Mouse (Mus musculus) C2C12 (cell line): Measurements from ENCODE around the gene Ap3b1. TPM values are rescaled to one million over a fixed set of nuclear protein-coding genes. Genes with fewer than 3 reads are reported as not detected.

Experiments used
- H3K27me3 ChIP-seq: one replicate; pipeline ENCODE4 v1.6.1; 2011; ENCODE audit not compliant: control insufficient read depth, insufficient read depth, insufficient read length
- H3K36me3 ChIP-seq: one replicate; pipeline ENCODE4 v1.6.1; 2011; ENCODE audit not compliant: control insufficient read depth, insufficient read depth
- H3K4me3 ChIP-seq: one replicate; pipeline ENCODE4 v1.5.1; 2011; ENCODE audit warnings: mild to moderate bottlenecking, control low read depth; ENCODE audit not compliant: poor library complexity, insufficient read depth, severe bottlenecking
- H3K79me2 ChIP-seq: one replicate; pipeline ENCODE4 v1.6.1; 2011; ENCODE audit not compliant: control insufficient read depth, insufficient read depth
- H3K79me3 ChIP-seq: one replicate; pipeline ENCODE4 v1.6.1; 2011; ENCODE audit warnings: low read depth, control low read depth
- H3ac ChIP-seq: one replicate; pipeline ENCODE3; 2011; ENCODE audit warnings: low read depth; ENCODE audit not compliant: control insufficient read depth, insufficient read length
- CEBPB ChIP-seq: IDR thresholded peaks from one replicate; pipeline ENCODE4 v1.6.1; 2011; ENCODE audit warnings: low read depth, mild to moderate bottlenecking, control low read depth, moderate library complexity
- CTCF ChIP-seq: IDR thresholded peaks from one replicate; pipeline ENCODE4 v1.5.1; 2011; ENCODE audit not compliant: control insufficient read depth, insufficient read depth, insufficient read length
- FOSL1 ChIP-seq: IDR thresholded peaks from one replicate; pipeline ENCODE4 v1.8.0; 2011; ENCODE audit warnings: mild to moderate bottlenecking, low read length; ENCODE audit not compliant: poor library complexity, insufficient read depth, severe bottlenecking
- MAX ChIP-seq: IDR thresholded peaks from one replicate; pipeline ENCODE4 v1.6.1; 2011; ENCODE audit warnings: mild to moderate bottlenecking, control low read depth
- MYOD1 ChIP-seq: IDR thresholded peaks from one replicate; pipeline ENCODE4 v1.6.1; 2011; ENCODE audit warnings: low read depth; ENCODE audit not compliant: control insufficient read depth, insufficient read length
- MYOG ChIP-seq: IDR thresholded peaks from one replicate; pipeline ENCODE4 v1.6.1; 2011; ENCODE audit not compliant: control insufficient read depth, insufficient read length; ENCODE audit errors: extremely low read depth
- USF1 ChIP-seq: IDR thresholded peaks from one replicate; pipeline ENCODE4 v1.6.1; 2011; ENCODE audit warnings: low read depth, mild to moderate bottlenecking, control low read depth, moderate library complexity
- polyA plus RNA-seq: library from polyadenylated mRNA; unstranded; fragments of >200 nt; fragmentation: generic; extraction: Trizol; gene quantifications from one replicate; pipeline ENCODE4 v1.2.1, GENCODE M21; 2012; ENCODE audit warnings: missing spikeins

Ap3b1 gene
- polyA plus RNA-seq, 1 experiment, result 21.2 TPM

GRCm38 (mm10) chr13:94506411-94506810 lies 147.7 kb downstream of the Ap3b1 start:
- Histone ChIP-seq H3K27me3 (no peaks in the 10 kb centered on the region), H3K79me2 (no peaks in the 10 kb centered on the region), H3K36me3 (peaks cover 28% of the 10 kb centered on the region), H3K79me3 (no peaks in the 10 kb centered on the region), H3K4me3 (no peak overlapping the region), H3ac (no peak overlapping the region)
- TF ChIP-seq CTCF (no peak), MYOD1 (no peak), FOSL1 (no peak)

GRCm38 (mm10) chr13:94508344-94508743 lies 149.6 kb downstream of the Ap3b1 start:
- TF ChIP-seq USF1 (no peak), MAX (no peak), MYOG (no peak), CEBPB (no peak), FOSL1 (no peak), CTCF (no peak), MYOD1 (no peak)
- no peak overlapping the region for H3ac ChIP-seq

GRCm38 (mm10) chr13:94513157-94513767 lies 154.5 kb downstream of the Ap3b1 start:
- TF ChIP-seq MYOG (no peak), MAX (no peak), MYOD1 (no peak), FOSL1 (no peak), USF1 (no peak), CEBPB (no peak), CTCF (no peak)

More at GRCm38 (mm10) chr13:94508344-94508743, 149.6 kb downstream of the Ap3b1 start:
- no peaks in the 10 kb centered on the region for H3K27me3 ChIP-seq
- no peaks in the 10 kb centered on the region for H3K79me3 ChIP-seq
- no peaks in the 10 kb centered on the region for H3K79me2 ChIP-seq
- H3K4me3 ChIP-seq, result no peak overlapping the region
- H3K36me3 ChIP-seq, result peaks cover 20% of the 10 kb centered on the region

GRCm38 (mm10) chr13:94513898-94514297 lies 155.1 kb downstream of the Ap3b1 start:
- H3K79me3 ChIP-seq, result no peaks in the 10 kb centered on the region
- TF ChIP-seq FOSL1, result no peak
- TF ChIP-seq MYOD1, result no peak
- no peak for TF ChIP-seq MYOG
- TF ChIP-seq MAX, result no peak
- TF ChIP-seq CEBPB, result no peak
- TF ChIP-seq USF1, result no peak
- no peak for TF ChIP-seq CTCF

More at GRCm38 (mm10) chr13:94513157-94513767, 154.5 kb downstream of the Ap3b1 start:
- Histone ChIP-seq H3K27me3 (no peaks in the 10 kb centered on the region), H3K79me2 (no peaks in the 10 kb centered on the region), H3K36me3 (peaks cover 9% of the 10 kb centered on the region), H3K79me3 (no peaks in the 10 kb centered on the region), H3ac (no peak overlapping the region), H3K4me3 (no peak overlapping the region)

GRCm38 (mm10) chr13:94514992-94515391 lies 156.2 kb downstream of the Ap3b1 start:
- no peaks in the 10 kb centered on the region for H3K79me3 ChIP-seq
- no peaks in the 10 kb centered on the region for H3K27me3 ChIP-seq
- no peak overlapping the region for H3K4me3 ChIP-seq
- H3ac ChIP-seq, result no peak overlapping the region
- peaks cover 9% of the 10 kb centered on the region for H3K36me3 ChIP-seq
- no peaks in the 10 kb centered on the region for H3K79me2 ChIP-seq
- TF ChIP-seq FOSL1 (no peak), CTCF (no peak), MAX (no peak), MYOG (no peak), MYOD1 (no peak), CEBPB (no peak), USF1 (no peak)

More at GRCm38 (mm10) chr13:94513898-94514297, 155.1 kb downstream of the Ap3b1 start:
- Histone ChIP-seq H3K79me2 (no peaks in the 10 kb centered on the region), H3K27me3 (no peaks in the 10 kb centered on the region), H3ac (no peak overlapping the region), H3K4me3 (no peak overlapping the region), H3K36me3 (peaks cover 9% of the 10 kb centered on the region)

- no peak for TF ChIP-seq FOSL1
- no peak for TF ChIP-seq MYOD1
- no peak for TF ChIP-seq CEBPB
- no peak for TF ChIP-seq MAX
- no peak for TF ChIP-seq MYOG
- Histone ChIP-seq H3ac (no peak overlapping the region), H3K79me2 (no peaks in the 10 kb centered on the region), H3K79me3 (no peaks in the 10 kb centered on the region), H3K36me3 (peaks cover 6% of the 10 kb centered on the region), H3K27me3 (no peaks in the 10 kb centered on the region), H3K4me3 (no peak overlapping the region)
These were observed 157.8 kb downstream of the Ap3b1 start for GRCm38 (mm10) chr13:94516532-94516931.
